Mouse (Mus musculus) spleen, adult 2 months (tissue): ENCODE measurements around the gene Spin1.
"Not testable (repeated sequence)": the region's sequence is repeated elsewhere in the genome, so short reads cannot be mapped to it uniquely, and the experiment has no call there.

Source experiments
- CTCF ChIP-seq: fragments of 200-500 bp; IDR thresholded peaks from 2 replicates; pipeline ENCODE4 v1.5.1; 2011; ENCODE audit warnings: mild to moderate bottlenecking, inconsistent platforms; ENCODE audit not compliant: insufficient read depth, insufficient read length, insufficient replicate concordance; ENCODE audit errors: extremely low read depth
- POLR2A ChIP-seq: fragments of 200-500 bp; IDR thresholded peaks from 2 replicates; pipeline ENCODE4 v1.6.1; 2011; ENCODE audit warnings: low read depth, low read length, inconsistent platforms

- TF ChIP-seq POLR2A, CTCF: not testable (repeated sequence)
Measured at GRCm38 (mm10) chr13:51078586-51078985, 22.1 kb upstream of the Spin1 start.
